In genomic region chr16:52464597-52464996, GRCm38 (mm10) we compare ENCODE assay signal across 21 mouse cellular contexts. TPM values are rescaled to one million over a fixed set of nuclear protein-coding genes. Genes with fewer than 3 reads are reported as not detected.
A peak's percentile ranks its signal among the peaks of the same experiment; 100 is the strongest.
DNase-seq lines count a peak whose midpoint lies in the region; ATAC-seq lines count a peak whose summit lies in the region.
"Had no signal": no experiment of that assay in that cellular context is flagged by ENCODE, and none has a peak within 500 bp of the region (broad histone marks: within the 10 kb centered on the region; RNA-seq: fewer than 3 reads in every experiment).

No protein-coding gene starts in this region.

- peak; percentile 83 for ATAC-seq in common myeloid progenitor, adult 5-6 weeks (replicated peaks; ENCODE audit: low read depth, poor library complexity, severe bottlenecking)
- ATAC-seq in megakaryocyte, adult 5-6 weeks (ENCODE audit: poor library complexity, severe bottlenecking): peak; percentile 68
- ATAC-seq: forebrain, embryonic 13.5 days; forebrain, postnatal 0 days; intestine, embryonic 15.5 days had no signal

- DNase-seq in spleen, postnatal 36 days (ENCODE audit: low spot score in 2 of 2): peak; percentile 12 to 18
- DNase-seq in spleen, postnatal 14 days (ENCODE audit: low spot score in 2 of 2): no peak
- DNase-seq in splenic B cell, adult 2 months (ENCODE audit: low read depth, low spot score): peak; percentile 47
- no peak for DNase-seq in heart, adult 9 months (ENCODE audit: low spot score in 2 of 2)
- DNase-seq in right cerebral cortex, postnatal 36 days (ENCODE audit: low spot score in 2 of 2): no peak
- no peak for DNase-seq in heart, adult 8-10 months (ENCODE audit: low spot score)
- DNase-seq: adrenal gland, adult 2 months; adrenal gland, postnatal 36 days; cerebellum, adult 11-12 months; cerebellum, adult 9-11 months; cerebellum, postnatal 36 days; forebrain, postnatal 0 days; gastrocnemius, postnatal 14 days; heart, postnatal 10 days; heart, postnatal 4 days had no signal

- H3K36me3 ChIP-seq in splenic B cell, adult 2 months (ENCODE audit: control insufficient read depth, insufficient read depth, low read length, poor library complexity, severe bottlenecking): no peaks in the 10 kb centered on the region
- H3K36me3 ChIP-seq: embryonic facial prominence, embryonic 10.5 days; heart, embryonic 10.5 days; intestine, embryonic 15.5 days had no signal

- H3K27me3 ChIP-seq in splenic B cell, adult 2 months (ENCODE audit: control insufficient read depth, insufficient read depth, low read length, poor library complexity, severe bottlenecking): no peaks in the 10 kb centered on the region
- H3K27me3 ChIP-seq: forebrain, embryonic 13.5 days; intestine, embryonic 15.5 days had no signal

RNA-seq across cellular contexts. Expression of gene Alcam, which starts 10.7 kb away (rescaled TPM):
- total RNA-seq in common myeloid progenitor, adult 5-6 weeks (2017): 14.7 and 16.9 TPM in 2 replicates
- total RNA-seq in megakaryocyte, adult 5-6 weeks (2015): 35.6 and 36.5 TPM in 2 replicates
- 63.1 and 63.2 TPM in 2 replicates for total RNA-seq in megakaryocyte, adult 5-6 weeks (2017)
- 1 to 10 TPM; 2.2 to 3.1 (median 2.8) TPM for total RNA-seq in heart, adult 8-10 months (2022)

Comparison
In these comparisons a context has a peak if more than half of its experiments do, and no peak if none do; other contexts are left out.
1. DNase-seq: peak in spleen, postnatal 36 days (2 of 2) and splenic B cell, adult 2 months (single experiment); none in spleen, postnatal 14 days (0 of 2), heart, adult 9 months (0 of 2), right cerebral cortex, postnatal 36 days (0 of 2) and heart, adult 8-10 months (single experiment).